Mouse (Mus musculus): ENCODE results near the gene Rwdd3. TPM values are rescaled to one million over a fixed set of nuclear protein-coding genes. Genes with fewer than 3 reads are reported as not detected.

Rwdd3 gene
- total RNA-seq, 2 experiments from 2014 or later, result 8.0 to 9.0 TPM

Other genes starting within 250 kb of the Rwdd3 start
- 10 to 100 TPM; 41.4 to 46.5 TPM for gene Tmem56, start 111.4 kb upstream of the Rwdd3 start, total RNA-seq (2021)
- 10 to 100 TPM; 31.8 to 32.1 TPM for gene Alg14, start 120.1 kb upstream of the Rwdd3 start, total RNA-seq (2021)

Measured in adrenal gland, adult 18-20 months (tissue).